Mouse (Mus musculus): ENCODE measurements around the gene Lepr. TPM values are rescaled to one million over a fixed set of nuclear protein-coding genes. Genes with fewer than 3 reads are reported as not detected.
"Not testable (repeated sequence)": the region's sequence is repeated elsewhere in the genome, so short reads cannot be mapped to it uniquely, and the experiment has no call there.

Lepr gene
- total RNA-seq, 4 experiments from 2014 or later = 1.8 to 3.3 (median 3.1) TPM

- no peak for DNase-seq (ENCODE audit: low spot score in 2 of 2)
Observed at GRCm38 (mm10) chr4:101715805-101716204, 1.4 kb upstream of the Lepr start.

- peak; percentile 10 to 26 for DNase-seq (ENCODE audit: low spot score in 2 of 2)
Observed at GRCm38 (mm10) chr4:101718991-101719580, 1.9 kb downstream of the Lepr start.

DNA sequence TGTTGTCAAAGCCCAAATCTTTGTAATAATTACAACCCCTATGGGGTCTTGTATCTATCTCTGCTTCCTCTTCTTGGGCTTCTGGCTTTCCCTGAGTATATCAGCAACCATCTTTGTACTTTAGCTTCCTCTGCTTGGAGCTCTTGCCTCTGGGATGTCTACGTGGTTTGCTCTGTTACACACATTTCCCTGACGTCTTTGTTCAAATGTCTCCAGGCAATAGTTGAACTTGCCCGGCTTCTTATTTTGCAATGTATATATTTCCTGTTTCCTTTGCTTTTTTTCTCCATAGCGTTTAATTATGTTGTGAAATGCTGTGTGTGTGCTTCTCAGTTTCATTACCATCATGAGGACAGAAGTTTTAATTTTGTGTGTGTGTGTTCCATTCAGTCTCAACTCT lies 4.5 kb downstream of the Lepr start:
- DNase-seq (ENCODE audit: low spot score in 2 of 2) = no peak

- DNase-seq (ENCODE audit: low spot score in 2 of 2) = no peak
Observed at GRCm38 (mm10) chr4:101741973-101742372, 24.8 kb downstream of the Lepr start.

- DNase-seq (ENCODE audit: low spot score in 2 of 2) = no peak
Observed at GRCm38 (mm10) chr4:101745534-101745933, 28.3 kb downstream of the Lepr start.

- no peak for DNase-seq (ENCODE audit: low spot score in 2 of 2)
Observed at GRCm38 (mm10) chr4:101760490-101760889, 43.3 kb downstream of the Lepr start.

- DNase-seq (ENCODE audit: low spot score in 2 of 2) = not testable (repeated sequence)
Observed at GRCm38 (mm10) chr4:101843923-101844322, 126.7 kb downstream of the Lepr start, which contains the start of gene B020004J07Rik. Gene B020004J07Rik, minus strand, starts transcription at chr4:101844023.

DNA sequence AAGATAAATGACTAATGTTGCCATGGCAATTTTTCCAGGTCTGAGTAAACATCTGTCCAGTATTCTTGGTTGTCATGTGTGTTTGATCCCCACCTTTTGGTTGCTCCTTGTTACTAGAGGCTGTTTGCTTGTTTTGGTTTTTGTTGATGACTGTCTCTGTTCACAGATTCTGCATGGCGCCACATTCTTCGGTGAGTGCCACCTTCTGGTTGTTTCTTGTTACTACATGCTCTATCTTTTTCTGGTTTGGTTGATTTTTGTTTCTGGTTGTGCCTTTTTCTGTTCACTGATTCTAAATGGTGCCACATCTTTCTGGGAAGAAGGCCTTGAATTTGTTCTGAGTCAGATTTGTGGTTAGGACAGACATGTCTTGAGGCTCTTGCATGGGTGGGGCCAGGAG lies 133.7 kb downstream of the Lepr start:
- no peak for DNase-seq (ENCODE audit: low spot score in 2 of 2)

DNA sequence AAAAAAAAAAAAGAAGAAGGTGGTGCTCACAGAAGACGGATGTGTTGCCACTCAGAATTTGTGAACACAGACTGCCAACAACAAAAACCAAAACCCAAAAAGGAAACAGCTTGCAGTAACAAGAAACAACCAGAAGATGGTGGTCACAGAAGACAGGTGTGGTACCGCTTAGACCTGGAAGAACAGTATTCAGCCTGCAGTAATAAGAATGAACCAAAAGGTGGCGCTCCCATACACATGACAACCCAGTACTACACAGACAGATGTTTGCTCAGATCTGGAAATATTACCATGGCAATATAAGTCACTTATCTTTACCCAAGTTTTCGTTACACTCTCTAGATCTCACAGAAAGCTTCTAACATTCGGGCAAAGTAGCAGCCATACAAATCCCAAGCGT lies 143.7 kb downstream of the Lepr start:
- peak; percentile 7 to 28 for DNase-seq (ENCODE audit: low spot score in 2 of 2)

GRCm38 (mm10) chr4:101862289-101862688 lies 145.1 kb downstream of the Lepr start:
- no peak for DNase-seq (ENCODE audit: low spot score in 2 of 2)

Other genes starting within 250 kb of the Lepr start
- 100 to 1,000 TPM; 267 to 340 (median 308) TPM for gene Dnajc6, start 220.8 kb upstream of the Lepr start, total RNA-seq (2022)
- 10 to 100 TPM; 23.6 to 33.8 (median 28.7) TPM for gene Leprot, start 69.7 kb upstream of the Lepr start, total RNA-seq (2022)
- gene B020004J07Rik, start 126.6 kb downstream of the Lepr start, total RNA-seq (2022) = not detected
- gene C130073F10Rik, start 176.4 kb downstream of the Lepr start, total RNA-seq (2022) = not detected
- gene Gm12800, start 191.7 kb downstream of the Lepr start, total RNA-seq (2022) = not detected
- gene Gm12794, start 223.0 kb downstream of the Lepr start, total RNA-seq (2022) = not detected